Mouse (Mus musculus): ENCODE measurements around the gene Mfsd13b. TPM values are rescaled to one million over a fixed set of nuclear protein-coding genes. Genes with fewer than 3 reads are reported as not detected.

Gene Mfsd13b
- total and polyA plus RNA-seq, 3 experiments = not detected

- peaks cover 1% of the 10 kb centered on the region; the same call in 1 of the 2 replicates for H3K79me2 ChIP-seq (replicated peaks; ENCODE audit: control insufficient read depth, extremely low read depth, insufficient read depth, poor library complexity, severe bottlenecking)
- H3K9me3 ChIP-seq (replicated peaks; ENCODE audit: low read length) = no peaks in the 10 kb centered on the region
- no peak overlapping the region; the same call in 1 of the 2 replicates for H3K27ac ChIP-seq (ENCODE audit: insufficient read depth, low read depth)
- no peak overlapping the region for H3K4me2 ChIP-seq (ENCODE audit: insufficient read depth, low read depth, poor library complexity, severe bottlenecking)
- H3K4me3 ChIP-seq (replicated peaks in 1 of 3; ENCODE audit: low read depth in 2 of 3, low read length in 2 of 3, poor library complexity in 1 of 3) = no peak overlapping the region
- in situ Hi-C loops (cut with MboI; ENCODE audit: low pct_ligation_motif_present, low pct_unique_long_range_greater_than_20kb, low sequenced_read_pairs) = no loop called here
- TF ChIP-seq JUN (IDR thresholded peaks at IDR 0.05; ENCODE audit: insufficient read depth, low read depth, low read length) (peak; percentile 72), MYC (IDR thresholded peaks at IDR 0.05; ENCODE audit: low read depth, low read length) (no peak), JUND (conservative IDR thresholded peaks at IDR 0.05; ENCODE audit: low read depth, low read length) (peak; percentile 40; the same call in 1 of the 2 replicates), MEF2A (IDR thresholded peaks at IDR 0.05; ENCODE audit: borderline replicate concordance, low read depth, low read length) (peak; percentile 90)
- no peaks in the 10 kb centered on the region for H3K36me3 ChIP-seq (replicated peaks in 1 of 2; ENCODE audit: control insufficient read depth in 1 of 2, insufficient read depth in 1 of 2, low read length in 1 of 2)
- dilution Hi-C loops (cut with MboI; ENCODE audit: extremely low pct_ligation_motif_present, extremely low pct_unique_long_range_greater_than_20kb, low sequenced_read_pairs) = no loop called here
- peaks cover 0 to 11% of the 10 kb centered on the region in 2 experiments; a peak in 2 of 4 replicates for H3K4me1 ChIP-seq (ENCODE audit: control insufficient read depth in 1 of 2, insufficient read depth in 2 of 2)
- DNase-seq (ENCODE audit: extremely low read depth) = peak; percentile 10
- no peaks in the 10 kb centered on the region for H3K27me3 ChIP-seq (replicated peaks)
- H3K9ac ChIP-seq (ENCODE audit: insufficient read depth, low read depth) = no peak overlapping the region
Observed at GRCm38 (mm10) chr7:120977063-120977462, 5.2 kb upstream of the Mfsd13b start.

DNA sequence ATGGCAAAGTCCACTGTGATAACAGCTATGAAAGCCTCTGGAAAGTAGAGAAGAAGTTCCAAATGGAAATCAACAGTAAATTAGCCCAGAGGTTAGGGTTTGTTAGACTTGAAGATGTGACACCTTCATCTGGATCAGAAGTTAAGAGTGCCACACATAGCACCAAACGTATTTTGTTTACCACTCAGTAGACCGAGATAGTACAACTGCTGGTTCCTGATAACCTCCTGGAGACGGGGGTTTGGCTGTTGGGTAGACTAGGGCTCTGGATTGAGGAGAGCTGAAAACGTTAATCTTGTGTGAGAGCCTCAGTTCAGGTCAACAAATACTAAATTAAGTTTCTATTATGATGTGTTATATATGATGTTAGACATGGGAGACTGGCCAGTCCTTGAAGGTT, 2.3 kb upstream of the Mfsd13b start:
- H3K9me3 ChIP-seq (replicated peaks; ENCODE audit: low read length) = no peaks in the 10 kb centered on the region
- H3K4me1 ChIP-seq (ENCODE audit: control insufficient read depth in 1 of 2, insufficient read depth in 2 of 2) = peaks cover 3 to 34% of the 10 kb centered on the region in 2 experiments; a peak in 3 of 4 replicates
- DNase-seq (ENCODE audit: extremely low read depth) = no peak
- H3K79me2 ChIP-seq (replicated peaks; ENCODE audit: control insufficient read depth, extremely low read depth, insufficient read depth, poor library complexity, severe bottlenecking) = no peaks in the 10 kb centered on the region; the same call in 1 of the 2 replicates
- no peaks in the 10 kb centered on the region for H3K27me3 ChIP-seq (replicated peaks)
- in situ Hi-C loops (cut with MboI; ENCODE audit: low pct_ligation_motif_present, low pct_unique_long_range_greater_than_20kb, low sequenced_read_pairs) (loop anchor here (10.0 kb wide), 1 partner anchor 55 kb away; the partner anchor contains the start of gene Mettl9), dilution Hi-C loops (cut with MboI; ENCODE audit: extremely low pct_ligation_motif_present, extremely low pct_unique_long_range_greater_than_20kb, low sequenced_read_pairs) (no loop called here)
- H3K4me3 ChIP-seq (replicated peaks in 1 of 3; ENCODE audit: low read depth in 2 of 3, low read length in 2 of 3, poor library complexity in 1 of 3) = no peak overlapping the region
- no peaks in the 10 kb centered on the region for H3K36me3 ChIP-seq (replicated peaks in 1 of 2; ENCODE audit: control insufficient read depth in 1 of 2, insufficient read depth in 1 of 2, low read length in 1 of 2)
- TF ChIP-seq MAZ (IDR thresholded peaks at IDR 0.05; ENCODE audit: low read depth, low read length) (no peak), MEF2A (IDR thresholded peaks at IDR 0.05; ENCODE audit: borderline replicate concordance, low read depth, low read length) (no peak), NELFE (IDR thresholded peaks at IDR 0.05; ENCODE audit: low read depth, low read length) (no peak)
- H3K27ac ChIP-seq (ENCODE audit: insufficient read depth, low read depth) = no peak overlapping the region
- no peak overlapping the region for H3K4me2 ChIP-seq (ENCODE audit: insufficient read depth, low read depth, poor library complexity, severe bottlenecking)
- H3K9ac ChIP-seq (ENCODE audit: insufficient read depth, low read depth) = no peak overlapping the region

GRCm38 (mm10) chr7:120980931-120981924, 1.1 kb upstream of the Mfsd13b start:
- in situ Hi-C loops (cut with MboI; ENCODE audit: low pct_ligation_motif_present, low pct_unique_long_range_greater_than_20kb, low sequenced_read_pairs) = loop anchor here (10.0 kb wide), 1 partner anchor 54 kb away; the partner anchor contains the start of gene Mettl9
- dilution Hi-C loops (cut with MboI; ENCODE audit: extremely low pct_ligation_motif_present, extremely low pct_unique_long_range_greater_than_20kb, low sequenced_read_pairs) = no loop called here
- Histone ChIP-seq H3K27ac (ENCODE audit: insufficient read depth, low read depth) (no peak overlapping the region), H3K9me3 (replicated peaks; ENCODE audit: low read length) (no peaks in the 10 kb centered on the region), H3K79me2 (replicated peaks; ENCODE audit: control insufficient read depth, extremely low read depth, insufficient read depth, poor library complexity, severe bottlenecking) (no peaks in the 10 kb centered on the region), H3K9ac (ENCODE audit: insufficient read depth, low read depth) (peak overlapping the region; percentile 60), H3K4me1 (ENCODE audit: control insufficient read depth in 1 of 2, insufficient read depth in 2 of 2) (peaks cover 3 to 34% of the 10 kb centered on the region in 2 experiments; a peak in 3 of 4 replicates), H3K4me2 (ENCODE audit: insufficient read depth, low read depth, poor library complexity, severe bottlenecking) (peak overlapping the region; percentile 29), H3K27me3 (replicated peaks) (no peaks in the 10 kb centered on the region), H3K4me3 (replicated peaks in 1 of 3; ENCODE audit: low read depth in 2 of 3, low read length in 2 of 3, poor library complexity in 1 of 3) (peak overlapping the region; percentile 61 to 72 (median 61)), H3K36me3 (replicated peaks in 1 of 2; ENCODE audit: control insufficient read depth in 1 of 2, insufficient read depth in 1 of 2, low read length in 1 of 2) (no peaks in the 10 kb centered on the region)
- TF ChIP-seq JUND (conservative IDR thresholded peaks at IDR 0.05; ENCODE audit: low read depth, low read length) = no peak
- TF ChIP-seq MEF2A (IDR thresholded peaks at IDR 0.05; ENCODE audit: borderline replicate concordance, low read depth, low read length) = no peak
- TF ChIP-seq NRF1 (IDR thresholded peaks at IDR 0.05; ENCODE audit: low read depth, low read length) = peak; percentile 55
- TF ChIP-seq KAT2A (IDR thresholded peaks at IDR 0.05; ENCODE audit: insufficient replicate concordance, low read length) = no peak
- TF ChIP-seq UBTF (IDR thresholded peaks at IDR 0.05; ENCODE audit: low read depth, low read length) = no peak
- no peak for TF ChIP-seq CHD2 (IDR thresholded peaks at IDR 0.05; ENCODE audit: low read length)
- TF ChIP-seq SIN3A (IDR thresholded peaks at IDR 0.05; ENCODE audit: low read length) = peak; percentile 35
- no peak for TF ChIP-seq EP300 (IDR thresholded peaks at IDR 0.05; ENCODE audit: low read length)
- TF ChIP-seq ZNF384 (IDR thresholded peaks at IDR 0.05; ENCODE audit: low read depth, low read length) = peak; percentile 54
- peak; percentile 30 for DNase-seq (ENCODE audit: extremely low read depth)

Data from CH12.LX (cell line).